Mouse (Mus musculus): ENCODE data around the gene Fam205a3.
"Not testable (repeated sequence)": the region's sequence is repeated elsewhere in the genome, so short reads cannot be mapped to it uniquely, and the experiment has no call there.

Fam205a3 gene

DNA sequence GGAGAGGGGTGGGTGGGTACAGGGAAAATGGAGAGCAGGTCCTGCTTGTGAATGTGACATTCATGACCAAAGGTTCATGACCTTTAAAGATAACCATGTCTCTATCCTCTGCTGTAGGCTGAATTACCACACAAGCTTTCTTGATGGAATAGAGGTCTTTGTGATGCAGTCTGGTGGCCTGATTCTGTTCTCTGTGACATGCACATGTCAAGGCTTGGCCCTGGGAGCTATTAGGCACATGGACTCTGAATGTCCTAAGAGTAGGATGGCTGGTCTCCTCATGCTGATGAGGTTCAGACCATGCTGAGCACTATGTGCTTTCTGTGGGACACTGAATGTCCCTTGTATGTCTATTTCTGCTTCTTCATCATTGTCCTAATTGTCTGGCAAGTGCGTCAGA, at the start of gene Fam205a3:
TSS of gene Fam205a3 (plus strand) at position 301 of the 400 bp plus-strand sequence.
- DNase-seq = not testable (repeated sequence)

- not testable (repeated sequence) for DNase-seq
Measured at GRCm38 (mm10) chr4:42293967-42294366, 24.2 kb upstream of the Fam205a3 start, which contains the start of gene Gm21953. Gm21953 (plus strand) TSS chr4:42294267.
